Mouse (Mus musculus) neural tube, embryonic 12.5 days (tissue): ENCODE data around the gene Hoxc12. TPM values are rescaled to one million over a fixed set of nuclear protein-coding genes. Genes with fewer than 3 reads are reported as not detected.

Experiments
- ATAC-seq: fragments of 200-750 bp; cut with Nextera tagmentation; 2 replicates; pipeline ENCODE4 v1.8.0; 2017; ENCODE audit warnings: low read depth, mild to moderate bottlenecking, moderate TSS enrichment, moderate library complexity; ENCODE audit not compliant: low FRiP score
- H3K27ac ChIP-seq: fragments of 300-500 bp; sonication (generic); 2 replicates; pipeline ENCODE4 v1.5.1; 2016
- H3K27me3 ChIP-seq: fragments of 300-500 bp; sonication (generic); replicated peaks from 2 replicates; pipeline ENCODE4 v1.6.1; 2016; ENCODE audit warnings: mild to moderate bottlenecking
- H3K36me3 ChIP-seq: fragments of 300-500 bp; sonication (generic); 2 replicates; pipeline ENCODE4 v1.6.1; 2016; ENCODE audit warnings: mild to moderate bottlenecking
- H3K4me1 ChIP-seq: fragments of 300-500 bp; sonication (generic); 2 replicates; pipeline ENCODE4 v1.6.1; 2016
- H3K4me2 ChIP-seq: fragments of 300-500 bp; sonication (generic); replicated peaks from 2 replicates; pipeline ENCODE4 v1.6.1; 2016; ENCODE audit warnings: mild to moderate bottlenecking
- H3K4me3 ChIP-seq: fragments of 300-500 bp; sonication (generic); 2 replicates; pipeline ENCODE4 v1.5.1; 2016
- H3K9ac ChIP-seq: fragments of 300-500 bp; sonication (generic); 2 replicates; pipeline ENCODE4 v1.6.1; 2016; ENCODE audit warnings: mild to moderate bottlenecking
- H3K9me3 ChIP-seq: fragments of 300-500 bp; sonication (generic); 2 replicates; pipeline ENCODE4 v1.6.1; 2016; ENCODE audit warnings: mild to moderate bottlenecking
- WGBS: fragments of 180-500 bp; shearing (Covaris S2); methylation state at CpG from one replicate; pipeline ENCODE4 v1.1.7; 2016; 5-methylcytosine and 5-hydroxymethylcytosine counted together
- polyA plus RNA-seq: library from polyadenylated mRNA; unstranded; fragments of >200 nt; fragmentation: Nextera tagmentation; extraction: Ambion mirVana; gene quantifications from 2 replicates; pipeline ENCODE4 v1.2.1, GENCODE M21; 2016

The Hoxc12 gene
- polyA plus RNA-seq, 1 experiment from 2014 or later, result 8.1 TPM

- Histone ChIP-seq H3K27me3 (peaks cover 42% of the 10 kb centered on the region), H3K27ac (peak overlapping the region; percentile 95), H3K9me3 (no peaks in the 10 kb centered on the region), H3K4me2 (peak overlapping the region; percentile 86), H3K4me1 (peaks cover 10% of the 10 kb centered on the region), H3K36me3 (peaks cover 4% of the 10 kb centered on the region; the same call in 1 of the 2 replicates), H3K4me3 (peak overlapping the region; percentile 92), H3K9ac (peak overlapping the region; percentile 100)
- ATAC-seq, result no peak
- 0% methylated on average over 1 of the region's 1 CpGs for WGBS
Observed at GRCm38 (mm10) chr15:102979936-102980335, 43.4 kb downstream of the Hoxc12 start.

GRCm38 (mm10) chr15:102980352-102980751, 43.8 kb downstream of the Hoxc12 start:
- H3K27ac ChIP-seq, result peak overlapping the region; percentile 95
- WGBS, result under 1% methylated on average over 11 of the region's 11 CpGs
- H3K27me3 ChIP-seq, result peaks cover 39% of the 10 kb centered on the region
- peaks cover 4% of the 10 kb centered on the region; the same call in 1 of the 2 replicates for H3K36me3 ChIP-seq
- peaks cover 13% of the 10 kb centered on the region for H3K4me1 ChIP-seq
- H3K4me2 ChIP-seq, result peak overlapping the region; percentile 86
- ATAC-seq, result no peak
- H3K9me3 ChIP-seq, result no peaks in the 10 kb centered on the region
- H3K9ac ChIP-seq, result peak overlapping the region; percentile 100
- peak overlapping the region; percentile 92 for H3K4me3 ChIP-seq

GRCm38 (mm10) chr15:102980912-102981311, 44.4 kb downstream of the Hoxc12 start:
- Histone ChIP-seq H3K9ac (peak overlapping the region; percentile 100), H3K4me3 (peak overlapping the region; percentile 92), H3K27ac (peak overlapping the region; percentile 95), H3K4me2 (peak overlapping the region; percentile 86), H3K36me3 (peaks cover 4% of the 10 kb centered on the region; the same call in 1 of the 2 replicates), H3K9me3 (no peaks in the 10 kb centered on the region), H3K27me3 (peaks cover 39% of the 10 kb centered on the region), H3K4me1 (peaks cover 19% of the 10 kb centered on the region)
- ATAC-seq, result peak; percentile 5; the same call in 1 of the 2 replicates
- WGBS, result 0% methylated on average over 14 of the region's 14 CpGs

- Histone ChIP-seq H3K27ac (peak overlapping the region; percentile 95), H3K4me1 (peaks cover 25% of the 10 kb centered on the region), H3K36me3 (peaks cover 4% of the 10 kb centered on the region; the same call in 1 of the 2 replicates), H3K9ac (peak overlapping the region; percentile 100), H3K9me3 (no peaks in the 10 kb centered on the region), H3K4me3 (peak overlapping the region; percentile 92), H3K4me2 (peak overlapping the region; percentile 86), H3K27me3 (peaks cover 42% of the 10 kb centered on the region)
- under 1% methylated on average over 88 of the region's 88 CpGs for WGBS
- 0 out of 2 replicates have a peak, but pooled peaks have one; percentile 11 for ATAC-seq
Observed at GRCm38 (mm10) chr15:102981379-102982288, 45.1 kb downstream of the Hoxc12 start.

- H3K9ac ChIP-seq, result peak overlapping the region; percentile 100
- peak overlapping the region; percentile 72 for H3K27ac ChIP-seq
- H3K9me3 ChIP-seq, result no peaks in the 10 kb centered on the region
- ATAC-seq, result no peak
- peaks cover 4% of the 10 kb centered on the region; the same call in 1 of the 2 replicates for H3K36me3 ChIP-seq
- WGBS, result 3% methylated on average over 12 of the region's 12 CpGs
- H3K4me2 ChIP-seq, result peak overlapping the region; percentile 86
- peaks cover 35% of the 10 kb centered on the region for H3K27me3 ChIP-seq
- peaks cover 35% of the 10 kb centered on the region for H3K4me1 ChIP-seq
- H3K4me3 ChIP-seq, result peak overlapping the region; percentile 92
Observed at GRCm38 (mm10) chr15:102983716-102984115, 47.2 kb downstream of the Hoxc12 start.

GRCm38 (mm10) chr15:102984521-102984920, 48.0 kb downstream of the Hoxc12 start:
- WGBS, result 2% methylated on average over 10 of the region's 10 CpGs
- H3K4me2 ChIP-seq, result peak overlapping the region; percentile 86
- H3K27ac ChIP-seq, result peak overlapping the region; percentile 68; the same call in 1 of the 2 replicates
- H3K27me3 ChIP-seq, result peaks cover 35% of the 10 kb centered on the region
- no peak for ATAC-seq
- H3K4me1 ChIP-seq, result peaks cover 43% of the 10 kb centered on the region
- H3K9me3 ChIP-seq, result no peaks in the 10 kb centered on the region
- peak overlapping the region; percentile 92 for H3K4me3 ChIP-seq
- peak overlapping the region; percentile 100 for H3K9ac ChIP-seq
- peaks cover 4% of the 10 kb centered on the region; the same call in 1 of the 2 replicates for H3K36me3 ChIP-seq

- Histone ChIP-seq H3K27ac (peak overlapping the region; percentile 68), H3K4me3 (peak overlapping the region; percentile 92), H3K9me3 (no peaks in the 10 kb centered on the region), H3K36me3 (peaks cover 4% of the 10 kb centered on the region; the same call in 1 of the 2 replicates), H3K4me2 (peak overlapping the region; percentile 86), H3K27me3 (peaks cover 34% of the 10 kb centered on the region), H3K4me1 (peaks cover 47% of the 10 kb centered on the region), H3K9ac (peak overlapping the region; percentile 100)
- ATAC-seq, result no peak
- WGBS, result 4% methylated on average over 3 of the region's 3 CpGs
Observed at GRCm38 (mm10) chr15:102984925-102985324, 48.4 kb downstream of the Hoxc12 start.

- Histone ChIP-seq H3K36me3 (peaks cover 4% of the 10 kb centered on the region; the same call in 1 of the 2 replicates), H3K4me2 (peak overlapping the region; percentile 86), H3K9me3 (no peaks in the 10 kb centered on the region), H3K4me3 (peak overlapping the region; percentile 22; the same call in 1 of the 2 replicates), H3K9ac (peak overlapping the region; percentile 100), H3K27me3 (peaks cover 32% of the 10 kb centered on the region), H3K4me1 (peaks cover 69% of the 10 kb centered on the region), H3K27ac (peak overlapping the region; percentile 66; the same call in 1 of the 2 replicates)
- 4% methylated on average over 21 of the region's 21 CpGs for WGBS
- ATAC-seq, result 0 out of 2 replicates have a peak, but pooled peaks have one; percentile 3
Observed at GRCm38 (mm10) chr15:102987124-102987833, 50.7 kb downstream of the Hoxc12 start.

GRCm38 (mm10) chr15:102988078-102988477, 51.5 kb downstream of the Hoxc12 start:
- H3K36me3 ChIP-seq, result peaks cover 4% of the 10 kb centered on the region; the same call in 1 of the 2 replicates
- 19% methylated on average over 5 of the region's 5 CpGs for WGBS
- H3K4me1 ChIP-seq, result peaks cover 77% of the 10 kb centered on the region
- no peak for ATAC-seq
- H3K9me3 ChIP-seq, result no peaks in the 10 kb centered on the region
- peak overlapping the region; percentile 100 for H3K9ac ChIP-seq
- H3K27me3 ChIP-seq, result peaks cover 35% of the 10 kb centered on the region
- 0 out of 2 replicates have a peak overlapping the region, but pooled peaks have one; percentile 16 for H3K27ac ChIP-seq
- no peak overlapping the region for H3K4me3 ChIP-seq
- peak overlapping the region; percentile 86 for H3K4me2 ChIP-seq
